Mouse (Mus musculus): ENCODE measurements at regions not wholly inside any gene's neighbourhood (a gene's known extent, or its start where the extent isn't known, plus 50 kb on each side); places are given as distances from the start of the nearest gene placed in this dataset.

GRCm38 (mm10) chr3:41467857-41468256 lies 87.7 kb upstream of the Jade1 start:
- Histone ChIP-seq H3K27me3 (no peaks in the 10 kb centered on the region), H3K4me3 (no peak overlapping the region), H3K27ac (no peak overlapping the region), H3K4me1 (no peaks in the 10 kb centered on the region), H3K9me3 (replicated peaks) (no peaks in the 10 kb centered on the region), H3K4me2 (no peak overlapping the region), H3K9ac (no peak overlapping the region), H3K36me3 (ENCODE audit: poor library complexity, severe bottlenecking) (no peaks in the 10 kb centered on the region)
- 81% methylated on average over 1 of the region's 1 CpGs for WGBS
- no peak for ATAC-seq

- Histone ChIP-seq H3K27ac (no peak overlapping the region), H3K4me3 (no peak overlapping the region), H3K9ac (no peak overlapping the region), H3K36me3 (ENCODE audit: poor library complexity, severe bottlenecking) (no peaks in the 10 kb centered on the region), H3K27me3 (no peaks in the 10 kb centered on the region), H3K9me3 (replicated peaks) (no peaks in the 10 kb centered on the region), H3K4me1 (no peaks in the 10 kb centered on the region), H3K4me2 (no peak overlapping the region)
- ATAC-seq = no peak
- 82% methylated on average over 2 of the region's 2 CpGs for WGBS
Observed at GRCm38 (mm10) chr3:41465893-41466292, 89.6 kb upstream of the Jade1 start.

- Histone ChIP-seq H3K4me2 (no peak overlapping the region), H3K36me3 (ENCODE audit: poor library complexity, severe bottlenecking) (no peaks in the 10 kb centered on the region), H3K4me1 (no peaks in the 10 kb centered on the region), H3K4me3 (no peak overlapping the region), H3K9ac (no peak overlapping the region), H3K27me3 (no peaks in the 10 kb centered on the region), H3K27ac (no peak overlapping the region), H3K9me3 (replicated peaks) (no peaks in the 10 kb centered on the region)
- no peak for ATAC-seq
- 82% methylated on average over 11 of the region's 11 CpGs for WGBS
Observed at GRCm38 (mm10) chr3:41462953-41463644, 92.4 kb upstream of the Jade1 start.

GRCm38 (mm10) chr3:41460131-41460530 lies 95.4 kb upstream of the Jade1 start:
- H3K27ac ChIP-seq = no peak overlapping the region
- 84% methylated on average over 4 of the region's 4 CpGs for WGBS
- no peaks in the 10 kb centered on the region for H3K4me1 ChIP-seq
- no peak overlapping the region for H3K4me2 ChIP-seq
- H3K36me3 ChIP-seq (ENCODE audit: poor library complexity, severe bottlenecking) = no peaks in the 10 kb centered on the region
- no peak for ATAC-seq
- no peaks in the 10 kb centered on the region for H3K9me3 ChIP-seq (replicated peaks)
- no peak overlapping the region for H3K4me3 ChIP-seq
- no peak overlapping the region for H3K9ac ChIP-seq
- no peaks in the 10 kb centered on the region for H3K27me3 ChIP-seq

GRCm38 (mm10) chr3:41458156-41458555 lies 97.4 kb upstream of the Jade1 start:
- no peaks in the 10 kb centered on the region for H3K4me1 ChIP-seq
- H3K27ac ChIP-seq = no peak overlapping the region
- no peak overlapping the region for H3K9ac ChIP-seq
- H3K27me3 ChIP-seq = no peaks in the 10 kb centered on the region
- no peak for ATAC-seq
- no peaks in the 10 kb centered on the region for H3K36me3 ChIP-seq (ENCODE audit: poor library complexity, severe bottlenecking)
- no peak overlapping the region for H3K4me3 ChIP-seq
- no peak overlapping the region for H3K4me2 ChIP-seq
- H3K9me3 ChIP-seq (replicated peaks) = no peaks in the 10 kb centered on the region
- WGBS = 97% methylated on average over 6 of the region's 6 CpGs

- Histone ChIP-seq H3K36me3 (ENCODE audit: poor library complexity, severe bottlenecking) (no peaks in the 10 kb centered on the region), H3K9me3 (replicated peaks) (no peaks in the 10 kb centered on the region), H3K9ac (no peak overlapping the region), H3K4me3 (no peak overlapping the region), H3K27me3 (no peaks in the 10 kb centered on the region), H3K4me2 (no peak overlapping the region), H3K4me1 (no peaks in the 10 kb centered on the region), H3K27ac (no peak overlapping the region)
- WGBS = 90% methylated on average over 3 of the region's 3 CpGs
- ATAC-seq = no peak
Observed at GRCm38 (mm10) chr3:41453525-41453924, 102.0 kb upstream of the Jade1 start.

GRCm38 (mm10) chr3:41452716-41453090 lies 102.8 kb upstream of the Jade1 start:
- 71% methylated on average over 3 of the region's 3 CpGs for WGBS
- no peak overlapping the region for H3K4me2 ChIP-seq

GRCm38 (mm10) chr3:41452020-41452715 lies 103.4 kb upstream of the Jade1 start:
- no peak overlapping the region for H3K9ac ChIP-seq
- H3K36me3 ChIP-seq (ENCODE audit: poor library complexity, severe bottlenecking) = no peaks in the 10 kb centered on the region
- WGBS = 80% methylated on average over 3 of the region's 3 CpGs
- H3K4me3 ChIP-seq = no peak overlapping the region
- H3K27ac ChIP-seq = no peak overlapping the region
- no peaks in the 10 kb centered on the region for H3K4me1 ChIP-seq
- no peaks in the 10 kb centered on the region for H3K9me3 ChIP-seq (replicated peaks)
- ATAC-seq = no peak
- no peaks in the 10 kb centered on the region for H3K27me3 ChIP-seq
- H3K4me2 ChIP-seq = no peak overlapping the region

More at GRCm38 (mm10) chr3:41452716-41453090, 102.8 kb upstream of the Jade1 start:
- Histone ChIP-seq H3K4me3 (no peak overlapping the region), H3K27ac (no peak overlapping the region), H3K9me3 (replicated peaks) (no peaks in the 10 kb centered on the region), H3K4me1 (no peaks in the 10 kb centered on the region), H3K27me3 (no peaks in the 10 kb centered on the region), H3K36me3 (ENCODE audit: poor library complexity, severe bottlenecking) (no peaks in the 10 kb centered on the region), H3K9ac (no peak overlapping the region)
- ATAC-seq = no peak

GRCm38 (mm10) chr3:41450696-41451095 lies 104.8 kb upstream of the Jade1 start:
- no peaks in the 10 kb centered on the region for H3K4me1 ChIP-seq
- 71% methylated on average over 1 of the region's 1 CpGs for WGBS

GRCm38 (mm10) chr3:41444243-41444753 lies 111.2 kb upstream of the Jade1 start:
- WGBS = 91% methylated on average over 9 of the region's 9 CpGs
- H3K27me3 ChIP-seq = no peaks in the 10 kb centered on the region
- no peaks in the 10 kb centered on the region for H3K36me3 ChIP-seq (ENCODE audit: poor library complexity, severe bottlenecking)
- no peak overlapping the region for H3K9ac ChIP-seq
- no peak overlapping the region for H3K4me3 ChIP-seq
- no peak overlapping the region for H3K4me2 ChIP-seq
- no peak for ATAC-seq
- H3K27ac ChIP-seq = no peak overlapping the region
- H3K9me3 ChIP-seq (replicated peaks) = no peaks in the 10 kb centered on the region
- no peaks in the 10 kb centered on the region for H3K4me1 ChIP-seq

More at GRCm38 (mm10) chr3:41450696-41451095, 104.8 kb upstream of the Jade1 start:
- H3K27me3 ChIP-seq = no peaks in the 10 kb centered on the region
- no peak overlapping the region for H3K9ac ChIP-seq
- no peak overlapping the region for H3K4me3 ChIP-seq
- H3K4me2 ChIP-seq = no peak overlapping the region
- no peak overlapping the region for H3K27ac ChIP-seq
- H3K36me3 ChIP-seq (ENCODE audit: poor library complexity, severe bottlenecking) = no peaks in the 10 kb centered on the region
- no peak for ATAC-seq
- no peaks in the 10 kb centered on the region for H3K9me3 ChIP-seq (replicated peaks)

- no peaks in the 10 kb centered on the region for H3K4me1 ChIP-seq
- ATAC-seq = no peak
- no peaks in the 10 kb centered on the region for H3K9me3 ChIP-seq (replicated peaks)
- no peaks in the 10 kb centered on the region for H3K36me3 ChIP-seq (ENCODE audit: poor library complexity, severe bottlenecking)
- 93% methylated on average over 8 of the region's 8 CpGs for WGBS
- no peak overlapping the region for H3K27ac ChIP-seq
- no peak overlapping the region for H3K4me2 ChIP-seq
- no peaks in the 10 kb centered on the region for H3K27me3 ChIP-seq
- no peak overlapping the region for H3K9ac ChIP-seq
- H3K4me3 ChIP-seq = no peak overlapping the region
Observed at GRCm38 (mm10) chr3:41436238-41436637, 119.3 kb upstream of the Jade1 start.

- H3K4me3 ChIP-seq = no peak overlapping the region
Observed at GRCm38 (mm10) chr3:41433106-41433505, 122.4 kb upstream of the Jade1 start.

More at GRCm38 (mm10) chr3:41433106-41433505, 122.4 kb upstream of the Jade1 start:
- WGBS = 76% methylated on average over 3 of the region's 3 CpGs
- no peaks in the 10 kb centered on the region for H3K27me3 ChIP-seq
- no peak overlapping the region for H3K4me2 ChIP-seq
- H3K36me3 ChIP-seq (ENCODE audit: poor library complexity, severe bottlenecking) = no peaks in the 10 kb centered on the region
- H3K27ac ChIP-seq = no peak overlapping the region
- no peak overlapping the region for H3K9ac ChIP-seq
- no peaks in the 10 kb centered on the region for H3K9me3 ChIP-seq (replicated peaks)
- ATAC-seq = no peak
- no peaks in the 10 kb centered on the region for H3K4me1 ChIP-seq

Data from forebrain, embryonic 13.5 days (tissue).